Mouse (Mus musculus): Measurements from ENCODE around the gene P4hb. TPM values are rescaled to one million over a fixed set of nuclear protein-coding genes. Genes with fewer than 3 reads are reported as not detected.

Gene P4hb
- polyA plus RNA-seq (2012; rRNA removed) (144 and 214 TPM in 2 replicates), polyA plus RNA-seq (2014; fragmentation: Nextera tagmentation; extraction: Ambion mirVana) (497 and 525 TPM in 2 replicates)

DNA sequence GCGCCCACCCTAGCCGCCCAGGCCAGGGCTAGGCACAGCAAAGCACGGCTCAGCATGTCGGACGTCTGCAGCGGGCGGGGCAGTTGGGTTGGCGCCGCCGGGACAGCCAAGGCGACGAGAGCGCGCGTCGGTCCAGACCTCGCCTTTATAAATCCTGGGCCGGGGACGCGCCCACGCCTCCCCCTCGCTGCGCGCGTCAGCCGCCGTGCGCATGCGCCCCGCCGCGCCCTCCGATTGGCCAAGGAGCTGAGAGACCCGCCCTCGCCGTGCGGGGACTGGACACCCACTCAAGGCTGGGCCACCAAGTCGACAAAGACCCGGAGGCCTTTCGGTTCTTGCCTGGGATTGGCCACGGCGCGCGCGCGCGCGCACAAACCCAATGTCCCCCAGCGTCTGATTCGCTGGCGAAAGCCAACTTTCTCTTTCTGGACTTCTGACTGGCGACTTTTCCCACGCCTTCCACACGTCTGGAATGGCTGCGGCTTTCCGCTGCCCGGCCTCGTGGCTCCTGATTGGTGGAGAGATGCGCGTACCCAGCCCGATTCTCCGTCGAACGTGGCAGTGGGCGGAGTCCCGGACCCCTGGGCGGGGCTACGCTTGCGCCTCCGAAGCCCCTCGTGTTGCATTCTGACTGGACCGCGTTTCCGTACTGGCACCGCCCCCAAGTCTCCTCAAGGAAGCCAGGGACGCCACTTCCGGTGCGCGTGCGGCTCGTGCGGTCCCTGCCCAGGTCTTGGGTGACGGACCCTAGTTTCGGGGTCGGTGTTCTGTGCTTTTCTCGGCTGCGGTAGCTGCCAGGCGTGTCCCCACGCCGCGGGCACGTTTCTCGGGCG lies at the start of gene P4hb:
P4hb (minus strand) TSS at position 502 of the 833 bp plus-strand sequence.
- Histone ChIP-seq H3K4me3 (ENCODE audit: insufficient read depth in 1 of 2, low read depth in 2 of 2, low read length in 2 of 2) (peak within 1 kb of the TSS; percentile 83 to 85), H3K4me2 (ENCODE audit: low read depth) (peak within 1 kb of the TSS; percentile 98), H3K27ac (peak within 1 kb of the TSS; percentile 87), H3K4me1 (replicated peaks; ENCODE audit: control insufficient read depth in 2 of 2, insufficient read depth in 2 of 2, low read length in 1 of 2) (peaks cover 17 to 24% of the 10 kb centered on the region in 2 experiments), H3K9ac (replicated peaks) (peak within 1 kb of the TSS; percentile 93), H3K36me3 (replicated peaks; ENCODE audit: control insufficient read depth, insufficient read depth, low read depth) (peaks cover 25% of the 10 kb centered on the region), H3K27me3 (ENCODE audit: control insufficient read depth, insufficient read depth, low read length) (no peaks in the 10 kb centered on the region), H3K9me3 (ENCODE audit: control insufficient read depth, low read length) (no peaks in the 10 kb centered on the region)
- TF ChIP-seq EP300 (IDR thresholded peaks at IDR 0.05; ENCODE audit: low read depth) = no peak
- no peak for TF ChIP-seq CTCF (IDR thresholded peaks at IDR 0.05; ENCODE audit: low read depth)
- WGBS (ENCODE audit: insufficient replicate concordance) = under 1% methylated on average over 88 of the region's 94 CpGs
- DNase-seq (ENCODE audit: low read depth in 3 of 3, low spot score in 3 of 3) (peak; percentile 96 to 97 (median 96)), ATAC-seq (ENCODE audit: insufficient read depth) (peak; percentile 93)

DNA sequence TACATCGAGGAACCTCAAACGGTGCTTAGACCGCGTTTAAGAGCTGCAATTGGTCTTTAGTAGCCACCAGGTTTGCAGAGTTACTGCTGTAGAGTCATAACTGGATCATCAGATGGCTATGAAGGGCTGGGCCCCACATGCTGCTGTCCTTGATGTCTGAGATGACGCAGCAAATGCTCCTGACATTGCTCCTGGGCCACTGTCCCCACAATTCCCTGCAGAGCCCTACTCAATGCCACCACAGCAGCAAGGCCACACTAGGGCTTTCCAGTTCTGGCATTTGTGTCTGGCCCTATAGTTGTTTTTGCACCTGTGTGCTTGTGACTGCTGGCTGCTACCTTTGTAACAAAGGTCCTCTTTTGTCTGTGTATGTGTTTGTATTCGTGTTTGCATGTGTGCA lies 49.8 kb upstream of the P4hb start:
- DNase-seq (ENCODE audit: low read depth in 3 of 3, low spot score in 3 of 3) = no peak
- peaks cover 13 to 22% of the 10 kb centered on the region in 2 experiments for H3K4me1 ChIP-seq (replicated peaks; ENCODE audit: control insufficient read depth in 2 of 2, insufficient read depth in 2 of 2, low read length in 1 of 2)
- H3K36me3 ChIP-seq (replicated peaks; ENCODE audit: control insufficient read depth, insufficient read depth, low read depth) = peaks cover 41% of the 10 kb centered on the region
- H3K4me2 ChIP-seq (ENCODE audit: low read depth) = no peak overlapping the region
- no peak for ATAC-seq (ENCODE audit: insufficient read depth)
- 84% methylated on average over 6 of the region's 6 CpGs for WGBS (ENCODE audit: insufficient replicate concordance)
- H3K4me3 ChIP-seq (ENCODE audit: insufficient read depth in 1 of 2, low read depth in 2 of 2, low read length in 2 of 2) = no peak overlapping the region
- no peak overlapping the region for H3K9ac ChIP-seq (replicated peaks)
- no peak for TF ChIP-seq CTCF (IDR thresholded peaks at IDR 0.05; ENCODE audit: low read depth)
- H3K27ac ChIP-seq = no peak overlapping the region
- H3K9me3 ChIP-seq (ENCODE audit: control insufficient read depth, low read length) = no peaks in the 10 kb centered on the region
- no peaks in the 10 kb centered on the region for H3K27me3 ChIP-seq (ENCODE audit: control insufficient read depth, insufficient read depth, low read length)

DNA sequence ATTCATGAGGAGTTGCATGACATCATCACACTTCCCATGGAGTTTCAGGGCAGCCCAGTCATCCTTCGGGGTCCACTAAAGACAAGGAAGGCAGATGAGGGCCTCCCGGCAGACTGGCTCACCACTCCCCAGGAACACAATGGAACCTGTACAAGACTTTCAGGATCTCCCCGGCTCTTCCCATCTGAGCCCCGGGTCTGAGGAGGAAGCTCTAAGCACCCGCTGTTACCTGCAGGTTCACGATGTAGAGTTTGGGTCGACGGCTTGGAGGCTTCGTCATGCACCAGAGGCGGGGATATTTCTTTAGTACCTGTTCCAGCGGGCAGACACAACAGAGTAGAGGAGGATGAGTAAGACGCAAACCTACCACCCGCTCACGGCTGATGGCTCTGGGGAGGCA lies 47.1 kb upstream of the P4hb start:
- WGBS (ENCODE audit: insufficient replicate concordance) = 92% methylated on average over 14 of the region's 14 CpGs
- H3K9ac ChIP-seq (replicated peaks) = no peak overlapping the region
- TF ChIP-seq CTCF (IDR thresholded peaks at IDR 0.05; ENCODE audit: low read depth) = no peak
- TF ChIP-seq EP300 (IDR thresholded peaks at IDR 0.05; ENCODE audit: low read depth) = no peak
- no peaks in the 10 kb centered on the region for H3K27me3 ChIP-seq (ENCODE audit: control insufficient read depth, insufficient read depth, low read length)
- H3K4me3 ChIP-seq (ENCODE audit: insufficient read depth in 1 of 2, low read depth in 2 of 2, low read length in 2 of 2) = no peak overlapping the region
- no peaks in the 10 kb centered on the region for H3K9me3 ChIP-seq (ENCODE audit: control insufficient read depth, low read length)
- no peak overlapping the region for H3K27ac ChIP-seq
- DNase-seq (ENCODE audit: low read depth in 3 of 3, low spot score in 3 of 3) (no peak), ATAC-seq (ENCODE audit: insufficient read depth) (no peak)
- H3K4me2 ChIP-seq (ENCODE audit: low read depth) = no peak overlapping the region
- H3K36me3 ChIP-seq (replicated peaks; ENCODE audit: control insufficient read depth, insufficient read depth, low read depth) = peaks cover 41% of the 10 kb centered on the region
- H3K4me1 ChIP-seq (replicated peaks; ENCODE audit: control insufficient read depth in 2 of 2, insufficient read depth in 2 of 2, low read length in 1 of 2) = peaks cover 18 to 23% of the 10 kb centered on the region in 2 experiments

DNA sequence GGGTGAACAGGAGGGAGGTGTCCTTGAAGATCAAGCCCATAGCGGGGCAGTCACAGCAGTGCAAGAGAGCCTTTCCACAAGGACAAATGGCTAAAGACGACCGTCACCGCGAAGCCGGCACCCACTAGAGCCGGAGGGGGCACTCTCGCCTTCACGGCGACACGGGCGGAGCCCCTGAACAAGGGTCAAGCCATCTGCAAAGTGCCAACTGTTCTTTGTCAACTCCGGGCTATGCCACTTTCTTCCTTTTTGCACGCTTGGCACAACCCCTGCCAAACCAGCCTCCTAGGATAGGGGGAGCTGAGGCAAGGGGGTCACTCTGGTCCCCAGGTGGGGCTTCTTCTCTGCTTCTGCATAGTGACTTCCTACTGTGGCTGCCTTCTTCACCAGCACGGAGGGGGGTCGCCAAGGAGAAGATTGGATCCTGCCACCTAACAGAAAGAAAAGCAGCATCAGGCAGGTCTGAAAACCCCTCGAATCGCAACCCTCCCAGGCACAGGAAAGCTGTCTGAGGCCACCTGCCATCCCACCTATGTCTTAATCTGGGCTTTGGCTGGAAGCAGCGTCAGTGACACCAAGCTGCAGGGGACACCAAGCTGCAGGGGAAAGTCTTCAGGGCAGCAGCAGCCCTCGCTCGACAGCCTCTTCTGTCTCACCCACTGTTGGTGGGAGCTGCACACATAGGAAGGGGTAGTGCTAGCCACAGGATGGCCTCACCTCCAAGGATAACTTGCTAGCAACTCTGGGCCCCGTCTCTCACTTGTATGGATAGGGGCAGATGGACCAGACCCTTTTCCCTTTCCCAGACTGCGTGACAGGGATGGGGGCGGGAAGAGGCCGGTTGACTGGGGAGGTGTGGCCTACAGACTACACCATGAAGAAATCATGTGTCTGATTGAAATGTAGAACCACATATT lies 45.8 kb upstream of the P4hb start:
- DNase-seq (ENCODE audit: low read depth in 3 of 3, low spot score in 3 of 3) (no peak), ATAC-seq (ENCODE audit: insufficient read depth) (no peak)
- Histone ChIP-seq H3K9ac (replicated peaks) (no peak overlapping the region; the same call in 1 of the 2 replicates), H3K4me2 (ENCODE audit: low read depth) (peak overlapping the region; percentile 96), H3K27me3 (ENCODE audit: control insufficient read depth, insufficient read depth, low read length) (no peaks in the 10 kb centered on the region), H3K27ac (no peak overlapping the region), H3K36me3 (replicated peaks; ENCODE audit: control insufficient read depth, insufficient read depth, low read depth) (peaks cover 41% of the 10 kb centered on the region), H3K4me1 (replicated peaks; ENCODE audit: control insufficient read depth in 2 of 2, insufficient read depth in 2 of 2, low read length in 1 of 2) (peaks cover 14 to 19% of the 10 kb centered on the region in 2 experiments), H3K9me3 (ENCODE audit: control insufficient read depth, low read length) (no peaks in the 10 kb centered on the region), H3K4me3 (ENCODE audit: insufficient read depth in 1 of 2, low read depth in 2 of 2, low read length in 2 of 2) (no peak overlapping the region)
- 83% methylated on average over 25 of the region's 25 CpGs for WGBS (ENCODE audit: insufficient replicate concordance)
- TF ChIP-seq EP300 (IDR thresholded peaks at IDR 0.05; ENCODE audit: low read depth) (no peak), CTCF (IDR thresholded peaks at IDR 0.05; ENCODE audit: low read depth) (no peak)

Measured in liver, embryonic 14.5 days (tissue).